Mouse (Mus musculus) gastrocnemius, adult 2 months (tissue): ENCODE results near the gene Lax1. TPM values are rescaled to one million over a fixed set of nuclear protein-coding genes. Genes with fewer than 3 reads are reported as not detected.
A peak's percentile ranks its signal among the peaks of the same experiment; 100 is the strongest.

ENCODE experiments used
- DNase-seq: peaks from one replicate; pipeline ENCODE4 v3.0.0; 2022
- H3K27ac ChIP-seq: fragments of 200-600 bp; 2 replicates; pipeline ENCODE4 v1.8.1; 2022; ENCODE audit warnings: mild to moderate bottlenecking
- H3K4me3 ChIP-seq: fragments of 200-600 bp; 2 replicates; pipeline ENCODE4 v1.8.1; 2022; ENCODE audit warnings: mild to moderate bottlenecking, moderate library complexity
- CTCF ChIP-seq: fragments of 200-600 bp; IDR thresholded peaks from 2 replicates; pipeline ENCODE4 v1.8.1; 2022; ENCODE audit warnings: antibody characterized with exemption, mild to moderate bottlenecking, moderate library complexity
- intact Hi-C: fragments of 180-260 bp; cut with DNase I; formaldehyde crosslinking; loops from one replicate; pipeline ENCODE4 v1.15.1; 2025
- microRNA-seq: library from miRNA; unstranded; fragments of <30 nt; microRNA quantifications from one replicate; pipeline ENCODE4 v1.2.0, GENCODE M21; 2021
- total RNA-seq, 2 experiments: library from RNA; stranded (reverse); gene quantifications; 2 replicates each; pipeline ENCODE4 v1.2.3; 2021

Gene Lax1
- total RNA-seq, 2 experiments from 2014 or later: not detected

- no peak for TF ChIP-seq CTCF
- H3K4me3 ChIP-seq: no peak overlapping the region
- no peak overlapping the region for H3K27ac ChIP-seq
- intact Hi-C loops: no loop called here
- DNase-seq: no peak
Measured at GRCm38 (mm10) chr1:133653033-133653432, 36.9 kb downstream of the Lax1 start.

- TF ChIP-seq CTCF: no peak
- no peak overlapping the region for H3K4me3 ChIP-seq
- no peak overlapping the region for H3K27ac ChIP-seq
- no peak for DNase-seq
- intact Hi-C loops: no loop called here
Measured at GRCm38 (mm10) chr1:133650288-133651055, 39.4 kb downstream of the Lax1 start.

GRCm38 (mm10) chr1:133645652-133646051, 44.3 kb downstream of the Lax1 start:
- Histone ChIP-seq H3K4me3 (peak overlapping the region; percentile 21), H3K27ac (peak overlapping the region; percentile 84)
- intact Hi-C loops: loop anchor here (2.0 kb wide), 1 partner anchor 15 kb away; the partner anchor contains the start of genes Gm38394 and Zbed6
- no peak for TF ChIP-seq CTCF
- no peak for DNase-seq

GRCm38 (mm10) chr1:133641163-133641562, 48.7 kb downstream of the Lax1 start:
- no peak for DNase-seq
- no peak overlapping the region for H3K27ac ChIP-seq
- intact Hi-C loops: no loop called here
- H3K4me3 ChIP-seq: no peak overlapping the region
- TF ChIP-seq CTCF: no peak

GRCm38 (mm10) chr1:133638517-133638916, 51.4 kb downstream of the Lax1 start:
- DNase-seq: no peak
- intact Hi-C loops: no loop called here
- H3K4me3 ChIP-seq: no peak overlapping the region

GRCm38 (mm10) chr1:133632168-133632567, 57.7 kb downstream of the Lax1 start:
- Histone ChIP-seq H3K27ac (no peak overlapping the region), H3K4me3 (no peak overlapping the region)
- intact Hi-C loops: loop anchor here (1.0 kb wide), 1 partner anchor 84 kb away; no protein-coding TSS in a partner anchor
- TF ChIP-seq CTCF: peak; percentile 63
- DNase-seq: no peak

More at GRCm38 (mm10) chr1:133638517-133638916, 51.4 kb downstream of the Lax1 start:
- H3K27ac ChIP-seq: no peak overlapping the region
- no peak for TF ChIP-seq CTCF

Small RNAs within 50 kb of the gene (microRNA-seq; reads per million reads assigned to microRNA genes)
- gene Mir6903: 2.2 reads per million

Other genes starting within 250 kb of the Lax1 start
- 10 to 100 TPM; 42.9 to 63.3 TPM for gene Snrpe, start 79.8 kb downstream of the Lax1 start, total RNA-seq
- gene Zbed6, start 29.2 kb downstream of the Lax1 start, total RNA-seq: 10 to 100 TPM in 1 of 2 experiments, 1 to 10 TPM in 1; 7.3 to 11.7 TPM
- 10 to 100 TPM; 29.8 to 32.2 TPM for gene Gm38394, start 28.8 kb downstream of the Lax1 start, total RNA-seq
- 10 to 100 TPM in 1 of 2 experiments, 1 to 10 TPM in 1; 9.0 to 12.0 TPM for gene Atp2b4, start 110.9 kb upstream of the Lax1 start, total RNA-seq
- gene Optc, start 217.9 kb upstream of the Lax1 start, total RNA-seq: under 1 TPM in 1 of 2 experiments, not detected in 1; 0.13 TPM
- 10 to 100 TPM; 19.5 to 66.5 TPM for gene Prelp, start 231.3 kb upstream of the Lax1 start, total RNA-seq